Mouse (Mus musculus) myocyte (in vitro differentiated cells): Measurements from ENCODE around the gene Elavl1.

Source experiments
- CEBPB ChIP-seq: IDR thresholded peaks from 2 replicates; pipeline ENCODE4 v1.6.1; 2011; ENCODE audit warnings: mild to moderate bottlenecking, moderate library complexity; ENCODE audit not compliant: poor library complexity, insufficient read depth, severe bottlenecking
- E2F4 ChIP-seq: IDR thresholded peaks from one replicate; pipeline ENCODE4 v1.6.1; 2011; ENCODE audit warnings: mild to moderate bottlenecking, control low read depth, moderate library complexity; ENCODE audit not compliant: insufficient read depth
- MAX ChIP-seq: IDR thresholded peaks from one replicate; pipeline ENCODE4 v1.6.1; 2011; ENCODE audit warnings: low read depth, mild to moderate bottlenecking, control low read depth
- MYOD1 ChIP-seq, 3 experiments: IDR thresholded peaks; one replicate each; pipeline ENCODE4 v1.6.1; 2011; ENCODE audit warnings: control low read depth in 2 of 3, low read depth in 2 of 3, mild to moderate bottlenecking in 2 of 3, moderate library complexity in 1 of 3; ENCODE audit not compliant: insufficient read length in 2 of 3, control insufficient read depth in 1 of 3
- MYOG ChIP-seq, 3 experiments: IDR thresholded peaks; one replicate each; pipeline ENCODE4 v1.6.1; 2011; ENCODE audit warnings: control low read depth in 2 of 3, low read depth in 2 of 3, mild to moderate bottlenecking in 2 of 3; ENCODE audit not compliant: insufficient read length in 2 of 3, control insufficient read depth in 1 of 3, insufficient read depth in 1 of 3
- POLR2A ChIP-seq: IDR thresholded peaks from one replicate; pipeline ENCODE4 v1.6.1; 2011; ENCODE audit warnings: low read depth, mild to moderate bottlenecking, control low read depth, moderate library complexity; ENCODE audit not compliant: insufficient read length
- POLR2AphosphoS2 ChIP-seq: IDR thresholded peaks from one replicate; pipeline ENCODE4 v1.6.1; 2011; ENCODE audit warnings: low read depth, control low read depth; ENCODE audit not compliant: insufficient read length
- REST ChIP-seq: IDR thresholded peaks from one replicate; pipeline ENCODE4 v1.6.1; 2011; ENCODE audit warnings: mild to moderate bottlenecking, control low read depth, moderate library complexity; ENCODE audit not compliant: insufficient read depth, insufficient read length
- SRF ChIP-seq: IDR thresholded peaks from one replicate; pipeline ENCODE4 v1.6.1; 2011; ENCODE audit warnings: low read depth; ENCODE audit not compliant: control insufficient read depth, insufficient read length
- TCF12 ChIP-seq: IDR thresholded peaks from one replicate; pipeline ENCODE4 v1.6.1; 2011; ENCODE audit warnings: mild to moderate bottlenecking, control low read depth; ENCODE audit not compliant: poor library complexity, insufficient read depth, severe bottlenecking
- USF1 ChIP-seq: IDR thresholded peaks from one replicate; pipeline ENCODE4 v1.6.1; 2011; ENCODE audit warnings: low read depth, mild to moderate bottlenecking, control low read depth, moderate library complexity

DNA sequence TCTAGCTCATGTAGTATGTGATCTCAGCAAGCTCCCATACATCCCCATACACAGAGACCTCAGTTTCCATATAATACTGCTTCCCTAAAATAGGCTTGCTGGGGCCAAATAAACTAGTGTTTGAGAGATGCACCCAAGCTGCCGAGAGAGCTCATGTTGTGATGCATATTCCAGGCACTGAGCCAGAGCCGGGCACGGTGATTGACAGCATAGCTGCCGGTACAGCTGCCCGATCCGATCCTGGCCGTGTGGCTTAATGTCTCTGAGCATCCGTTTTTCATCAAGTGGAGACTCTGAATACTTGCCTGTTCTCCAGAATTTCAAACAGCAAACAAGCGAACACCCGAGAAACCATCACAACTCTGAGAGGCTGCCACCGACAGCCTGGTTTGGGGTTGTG is 42.6 kb upstream of the Elavl1 start:
- TF ChIP-seq USF1 (no peak), TCF12 (no peak), CEBPB (no peak), POLR2A (no peak), REST (no peak), E2F4 (no peak), MYOG (IDR thresholded peaks at IDR 0.05; ENCODE audit: control insufficient read depth in 1 of 3, insufficient read depth in 1 of 3, insufficient read length in 2 of 3, low read depth in 2 of 3) (no peak), MYOD1 (IDR thresholded peaks at IDR 0.05; ENCODE audit: control insufficient read depth in 1 of 3, insufficient read length in 2 of 3, low read depth in 2 of 3) (peak in 2 of 3 experiments; percentile 60 to 86), MAX (no peak), SRF (no peak), POLR2AphosphoS2 (no peak)
